Mouse (Mus musculus) midbrain, postnatal 0 days (tissue): ENCODE measurements around the gene Rpl10a. TPM values are rescaled to one million over a fixed set of nuclear protein-coding genes. Genes with fewer than 3 reads are reported as not detected.

ENCODE experiments used
- ATAC-seq: fragments of 200-750 bp; cut with Nextera tagmentation; 2 replicates; pipeline ENCODE4 v1.8.0; 2017; ENCODE audit warnings: moderate number of reproducible peaks, mild to moderate bottlenecking, moderate TSS enrichment, moderate library complexity; ENCODE audit not compliant: low FRiP score
- DNase-seq: peaks from one replicate; pipeline ENCODE4 v3.0.0-alpha.2; 2015; ENCODE audit warnings: low spot score
- H3K27ac ChIP-seq: fragments of 300-500 bp; sonication (generic); 2 replicates; pipeline ENCODE4 v1.5.1; 2014; ENCODE audit warnings: low read depth, mild to moderate bottlenecking, low read length, mixed read lengths
- H3K27me3 ChIP-seq: fragments of 300-500 bp; sonication (generic); 2 replicates; pipeline ENCODE4 v1.6.1; 2014; ENCODE audit warnings: low read length, control low read depth, mixed read lengths; ENCODE audit not compliant: insufficient read depth
- H3K36me3 ChIP-seq: fragments of 300-500 bp; sonication (generic); 2 replicates; pipeline ENCODE4 v1.6.1; 2014; ENCODE audit warnings: low read length, control low read depth, mixed read lengths; ENCODE audit not compliant: insufficient read depth
- H3K4me1 ChIP-seq: fragments of 300-500 bp; sonication (generic); 2 replicates; pipeline ENCODE4 v1.6.1; 2014; ENCODE audit warnings: mild to moderate bottlenecking, control low read depth, antibody characterized with exemption, low read length, mixed read lengths; ENCODE audit not compliant: insufficient read depth
- H3K4me2 ChIP-seq: fragments of 300-500 bp; sonication (generic); 2 replicates; pipeline ENCODE4 v1.6.1; 2014; ENCODE audit warnings: low read depth, mild to moderate bottlenecking, low read length, mixed read lengths; ENCODE audit not compliant: poor library complexity, severe bottlenecking
- H3K4me3 ChIP-seq: fragments of 300-500 bp; sonication (generic); 2 replicates; pipeline ENCODE4 v1.5.1; 2014; ENCODE audit warnings: low read depth, mild to moderate bottlenecking, low read length, moderate library complexity
- H3K9ac ChIP-seq: fragments of 300-500 bp; sonication (generic); replicated peaks from 2 replicates; pipeline ENCODE4 v1.6.1; 2014; ENCODE audit warnings: mild to moderate bottlenecking, low read length, moderate library complexity, mixed read lengths; ENCODE audit not compliant: poor library complexity, severe bottlenecking
- H3K9me3 ChIP-seq: fragments of 300-500 bp; sonication (generic); 2 replicates; pipeline ENCODE4 v1.6.1; 2016; ENCODE audit warnings: low read length, control low read depth
- CTCF ChIP-seq: IDR thresholded peaks from 2 replicates; pipeline ENCODE4 v1.5.1; 2016; ENCODE audit warnings: antibody characterized with exemption, mild to moderate bottlenecking
- WGBS: fragments of 180-500 bp; shearing (Covaris S2); extraction: QIAGEN DNeasy Blood & Tissue Kit; methylation state at CpG from one replicate; pipeline ENCODE4 v1.1.7; 2014; 5-methylcytosine and 5-hydroxymethylcytosine counted together
- polyA plus RNA-seq: library from polyadenylated mRNA; unstranded; fragments of >200 nt; fragmentation: Nextera tagmentation; extraction: Ambion mirVana; gene quantifications from 2 replicates; pipeline ENCODE4 v1.2.1, GENCODE M21; 2015
- total RNA-seq: library from RNA; depleted of rRNA; stranded (reverse); fragments of >200 nt; gene quantifications from 2 replicates; pipeline ENCODE4 v1.2.3, GENCODE M21; 2014

Gene Rpl10a
- total and polyA plus RNA-seq, 2 experiments from 2014 or later, result 365 to 810 TPM

DNA sequence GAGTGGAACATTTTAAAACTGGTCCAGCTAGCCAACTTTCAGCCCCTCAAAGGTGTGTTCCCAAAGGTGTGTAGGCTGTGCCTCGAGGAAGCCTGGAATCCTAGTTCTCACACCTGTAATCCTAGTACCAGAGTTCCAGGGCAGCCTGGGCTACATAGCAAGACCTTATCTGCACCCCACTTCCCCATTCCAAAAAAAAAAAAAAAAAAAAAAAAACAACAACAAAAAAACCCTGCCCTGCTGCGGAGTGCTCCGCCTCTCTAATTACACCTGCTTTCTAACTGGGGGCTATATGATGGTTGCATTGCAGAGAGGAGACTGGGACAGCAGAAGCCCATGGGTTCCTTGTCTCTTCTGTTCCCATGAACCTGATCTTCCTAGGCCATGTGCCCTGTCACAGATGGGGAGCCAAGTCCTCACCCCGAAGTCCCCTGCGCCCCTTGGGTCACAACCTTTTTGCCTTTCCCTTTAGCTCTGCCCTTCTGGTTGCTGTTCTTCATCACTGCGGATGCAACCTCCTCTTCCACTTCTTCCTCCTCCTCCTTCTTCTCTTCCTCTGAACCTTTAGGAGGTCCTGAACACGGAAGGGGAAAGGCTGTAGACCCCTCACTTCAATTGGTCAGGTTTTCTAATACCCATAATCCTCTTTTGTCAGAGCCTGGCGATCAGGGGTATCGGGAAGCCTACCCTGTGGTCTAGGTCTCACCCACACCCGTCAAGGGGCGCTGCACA, 33.8 kb downstream of the Rpl10a start:
- Histone ChIP-seq H3K9me3 (no peaks in the 10 kb centered on the region), H3K4me3 (peak overlapping the region; percentile 26), H3K36me3 (no peaks in the 10 kb centered on the region), H3K27ac (no peak overlapping the region), H3K9ac (0 out of 2 replicates have a peak overlapping the region, but pooled peaks have one; percentile 19), H3K27me3 (peaks cover 52% of the 10 kb centered on the region), H3K4me1 (0 out of 2 replicates have a peak, but pooled peaks cover 5% of the 10 kb centered on the region), H3K4me2 (peak overlapping the region; percentile 45)
- ATAC-seq, result no peak
- DNase-seq, result no peak
- 38% methylated on average over 11 of the region's 11 CpGs for WGBS
- no peak for TF ChIP-seq CTCF

DNA sequence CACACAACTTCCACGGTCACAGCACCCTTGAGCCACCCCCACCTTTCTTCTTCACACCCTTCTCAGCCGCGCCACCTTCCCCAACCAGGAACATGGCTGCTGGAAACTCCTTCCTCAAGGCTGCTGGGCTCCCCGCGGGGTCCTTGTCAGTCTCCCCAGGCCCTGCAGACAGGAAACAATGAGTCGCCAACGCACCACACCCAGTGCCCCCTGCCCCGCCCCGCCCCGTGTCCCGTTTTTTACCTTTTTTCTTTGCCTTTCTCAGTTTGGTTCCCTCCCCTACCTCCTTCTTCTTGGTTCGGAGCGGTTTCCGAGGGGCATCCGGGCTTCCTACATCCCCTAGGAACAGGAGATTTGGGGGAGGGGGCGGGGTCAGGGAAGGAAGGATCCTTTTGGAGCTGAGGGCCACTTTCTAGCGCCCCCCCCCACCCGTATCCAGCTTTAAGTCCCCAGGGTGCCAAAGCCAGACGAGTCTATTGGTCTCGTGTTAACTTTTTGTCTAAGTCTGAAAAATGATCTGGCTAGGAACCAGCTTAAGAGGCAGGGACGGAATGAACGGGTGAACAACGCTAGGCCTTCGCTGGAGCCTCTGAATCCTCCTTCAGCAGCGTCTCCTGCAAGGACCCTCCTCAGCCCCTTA, 34.5 kb downstream of the Rpl10a start:
- H3K9ac ChIP-seq, result 0 out of 2 replicates have a peak overlapping the region, but pooled peaks have one; percentile 19
- DNase-seq, result peak; percentile 25

DNA sequence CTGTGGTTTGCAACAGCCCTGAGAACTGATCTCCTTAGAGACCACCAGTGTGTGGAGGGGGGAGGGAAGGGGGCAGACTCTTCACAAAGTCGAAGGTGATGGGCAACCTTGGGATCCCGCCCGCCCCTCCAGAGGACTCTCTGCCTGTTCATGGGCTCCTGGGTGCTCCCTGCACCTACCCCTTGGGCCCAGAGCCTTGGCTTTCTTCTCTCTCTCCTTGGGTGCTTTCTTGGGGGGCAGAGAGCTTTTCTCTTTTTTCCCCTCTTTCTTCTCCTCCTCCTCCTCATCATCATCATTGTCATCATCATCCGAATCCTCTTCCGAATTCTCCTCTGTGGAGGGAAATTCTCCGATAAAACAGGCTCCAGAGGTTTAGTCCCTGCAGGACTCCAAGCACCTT, 35.2 kb downstream of the Rpl10a start:
- TF ChIP-seq CTCF, result no peak
- no peaks in the 10 kb centered on the region for H3K36me3 ChIP-seq
- peaks cover 48% of the 10 kb centered on the region for H3K27me3 ChIP-seq
- H3K9ac ChIP-seq, result no peak overlapping the region
- no peaks in the 10 kb centered on the region for H3K9me3 ChIP-seq
- ATAC-seq (no peak), DNase-seq (no peak)
- H3K4me2 ChIP-seq, result no peak overlapping the region
- H3K4me1 ChIP-seq, result 0 out of 2 replicates have a peak, but pooled peaks cover 5% of the 10 kb centered on the region
- WGBS, result 10% methylated on average over 6 of the region's 6 CpGs
- no peak overlapping the region for H3K4me3 ChIP-seq
- no peak overlapping the region for H3K27ac ChIP-seq

More for the DNA sequence above, 34.5 kb downstream of the Rpl10a start:
- Histone ChIP-seq H3K4me2 (peak overlapping the region; percentile 45), H3K27me3 (peaks cover 52% of the 10 kb centered on the region), H3K4me3 (peak overlapping the region; percentile 26), H3K36me3 (no peaks in the 10 kb centered on the region), H3K9me3 (no peaks in the 10 kb centered on the region), H3K4me1 (0 out of 2 replicates have a peak, but pooled peaks cover 5% of the 10 kb centered on the region), H3K27ac (no peak overlapping the region)
- no peak for TF ChIP-seq CTCF
- no peak for ATAC-seq
- WGBS, result 1% methylated on average over 25 of the region's 25 CpGs

DNA sequence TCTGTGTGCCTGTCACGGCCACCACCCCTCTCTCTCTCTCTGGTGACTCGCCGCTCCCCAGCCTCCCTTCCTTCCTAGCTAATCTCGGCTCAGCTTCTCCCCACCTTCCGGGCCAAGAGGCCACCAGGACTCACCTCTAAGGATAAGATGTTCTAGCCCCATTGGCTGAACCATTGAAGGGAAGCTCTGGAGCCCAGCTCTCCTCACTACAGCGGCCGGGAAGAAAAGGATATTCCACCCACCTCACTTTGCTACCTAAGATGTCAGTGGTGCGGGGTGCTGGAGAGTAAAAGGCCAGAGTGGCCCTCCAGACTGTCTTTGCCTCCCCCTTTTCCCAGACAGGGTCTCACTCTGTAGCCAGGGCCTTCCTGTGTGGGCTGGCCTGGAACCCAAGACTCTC, 36.9 kb downstream of the Rpl10a start, which contains the start of gene Tulp1:
Gene Tulp1 (minus strand): TSS at position 101 of the 400 bp plus-strand sequence.
- H3K4me3 ChIP-seq, result peak within 1 kb of the TSS; percentile 16; the same call in 1 of the 2 replicates
- no peak within 1 kb of the TSS for H3K9ac ChIP-seq
- DNase-seq, result no peak
- H3K27me3 ChIP-seq, result peaks cover 39% of the 10 kb centered on the region
- WGBS, result 39% methylated on average over 8 of the region's 8 CpGs
- no peak for ATAC-seq
- H3K36me3 ChIP-seq, result no peaks in the 10 kb centered on the region
- H3K27ac ChIP-seq, result no peak within 1 kb of the TSS
- H3K9me3 ChIP-seq, result no peaks in the 10 kb centered on the region
- peak within 1 kb of the TSS; percentile 34 for H3K4me2 ChIP-seq
- H3K4me1 ChIP-seq, result 0 out of 2 replicates have a peak, but pooled peaks cover 5% of the 10 kb centered on the region
- TF ChIP-seq CTCF, result no peak

DNA sequence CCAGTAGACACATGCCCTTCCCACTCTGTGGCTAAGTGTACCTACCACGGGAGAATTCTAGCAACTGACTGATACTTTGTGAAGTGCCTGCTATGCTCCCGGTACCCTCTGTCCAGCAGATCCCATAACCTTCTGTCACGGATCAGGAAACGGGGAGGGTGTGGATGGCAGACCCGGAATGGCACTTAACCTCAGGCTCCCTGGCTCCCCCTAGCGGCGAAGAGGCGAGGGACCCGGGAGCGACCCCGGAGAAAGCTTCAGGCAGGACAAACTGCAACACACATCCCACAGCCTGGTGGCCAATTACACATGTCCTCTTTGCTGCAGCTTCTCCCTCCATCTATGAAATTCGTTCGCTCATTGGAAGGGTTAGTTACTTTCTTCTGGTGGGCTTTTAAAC, 40.2 kb downstream of the Rpl10a start:
- Histone ChIP-seq H3K9ac (no peak overlapping the region), H3K9me3 (no peaks in the 10 kb centered on the region), H3K4me3 (no peak overlapping the region), H3K4me2 (no peak overlapping the region), H3K27me3 (peaks cover 18% of the 10 kb centered on the region), H3K36me3 (no peaks in the 10 kb centered on the region), H3K27ac (no peak overlapping the region), H3K4me1 (0 out of 2 replicates have a peak, but pooled peaks cover under 1% of the 10 kb centered on the region)
- WGBS, result 3% methylated on average over 13 of the region's 13 CpGs
- peak; percentile 42 for DNase-seq
- no peak for ATAC-seq
- TF ChIP-seq CTCF, result peak; percentile 69

DNA sequence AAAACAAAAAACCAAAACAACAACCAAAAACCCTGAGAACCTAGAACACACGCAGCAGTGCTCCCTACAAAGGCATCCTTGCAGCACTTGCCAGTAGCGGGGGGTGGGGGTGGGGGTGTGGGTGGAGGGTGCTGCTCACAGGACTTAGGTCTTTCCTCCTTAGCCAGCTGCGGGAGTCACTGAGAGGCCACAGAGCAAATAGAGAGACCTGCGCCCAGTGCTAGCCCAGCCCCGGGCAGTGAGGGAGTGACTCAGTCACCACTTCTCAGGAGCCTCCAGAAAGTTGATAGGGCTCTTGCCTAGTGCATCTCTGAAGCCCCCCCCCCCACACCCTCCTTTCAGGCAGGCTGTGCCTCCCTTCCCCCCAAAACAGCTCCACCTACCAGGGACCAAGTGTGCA, 40.8 kb downstream of the Rpl10a start:
- H3K4me1 ChIP-seq, result no peaks in the 10 kb centered on the region
- DNase-seq (no peak), ATAC-seq (no peak)
- H3K4me2 ChIP-seq, result no peak overlapping the region
- no peaks in the 10 kb centered on the region for H3K36me3 ChIP-seq
- H3K9me3 ChIP-seq, result no peaks in the 10 kb centered on the region
- peaks cover 18% of the 10 kb centered on the region for H3K27me3 ChIP-seq
- 78% methylated on average over 5 of the region's 5 CpGs for WGBS
- H3K27ac ChIP-seq, result no peak overlapping the region
- TF ChIP-seq CTCF, result no peak
- no peak overlapping the region for H3K4me3 ChIP-seq
- no peak overlapping the region for H3K9ac ChIP-seq
